Mouse (Mus musculus) ES-Bruce4 (cell line): ENCODE data around the gene Ruvbl1. TPM values are rescaled to one million over a fixed set of nuclear protein-coding genes. Genes with fewer than 3 reads are reported as not detected.

Experiments used
- H3K27ac ChIP-seq: 2 replicates; pipeline ENCODE4 v1.5.1; 2012; ENCODE audit warnings: low read length, inconsistent platforms; ENCODE audit not compliant: insufficient read depth
- H3K27me3 ChIP-seq: 2 replicates; pipeline ENCODE4 v1.6.1; 2012; ENCODE audit warnings: mild to moderate bottlenecking, low read length, inconsistent platforms; ENCODE audit not compliant: control insufficient read depth, poor library complexity, insufficient read depth, severe bottlenecking
- H3K36me3 ChIP-seq: 2 replicates; pipeline ENCODE4 v1.6.1; 2012; ENCODE audit warnings: inconsistent platforms, mild to moderate bottlenecking, low read length, moderate library complexity; ENCODE audit not compliant: control insufficient read depth, poor library complexity, insufficient read depth, severe bottlenecking
- H3K4me1 ChIP-seq: one replicate; pipeline ENCODE4 v1.8.1; 2011; ENCODE audit warnings: low read length; ENCODE audit not compliant: control insufficient read depth, insufficient read depth
- H3K4me3 ChIP-seq: 2 replicates; pipeline ENCODE4 v1.5.1; 2011; ENCODE audit warnings: low read depth, mild to moderate bottlenecking, low read length
- H3K9ac ChIP-seq: 2 replicates; pipeline ENCODE4 v1.6.1; 2012; ENCODE audit warnings: low read depth, mild to moderate bottlenecking, inconsistent platforms; ENCODE audit not compliant: poor library complexity, severe bottlenecking
- H3K9me3 ChIP-seq: replicated peaks from 2 replicates; pipeline ENCODE4 v1.6.1; 2012; ENCODE audit warnings: mild to moderate bottlenecking, low read length, inconsistent platforms; ENCODE audit not compliant: control insufficient read depth, poor library complexity, insufficient read depth, severe bottlenecking
- CTCF ChIP-seq: IDR thresholded peaks from one replicate; pipeline ENCODE4 v1.8.1; 2011; ENCODE audit warnings: low read depth, low read length
- EP300 ChIP-seq: IDR thresholded peaks from 2 replicates; pipeline ENCODE4 v1.6.1; 2011; ENCODE audit warnings: low read depth, low read length; ENCODE audit not compliant: insufficient read depth
- POLR2A ChIP-seq: IDR thresholded peaks from one replicate; pipeline ENCODE4 v1.8.1; 2011; ENCODE audit warnings: low read length; ENCODE audit not compliant: insufficient read depth
- polyA plus RNA-seq: library from polyadenylated mRNA; stranded (reverse); fragments of >200 nt; gene quantifications from 2 replicates; pipeline ENCODE4 v1.2.4, GENCODE M21; 2011; ENCODE audit warnings: low read depth; ENCODE audit not compliant: missing spikeins, insufficient read depth, insufficient read length

Ruvbl1 gene
- polyA plus RNA-seq, 1 experiment: 102 TPM

DNA sequence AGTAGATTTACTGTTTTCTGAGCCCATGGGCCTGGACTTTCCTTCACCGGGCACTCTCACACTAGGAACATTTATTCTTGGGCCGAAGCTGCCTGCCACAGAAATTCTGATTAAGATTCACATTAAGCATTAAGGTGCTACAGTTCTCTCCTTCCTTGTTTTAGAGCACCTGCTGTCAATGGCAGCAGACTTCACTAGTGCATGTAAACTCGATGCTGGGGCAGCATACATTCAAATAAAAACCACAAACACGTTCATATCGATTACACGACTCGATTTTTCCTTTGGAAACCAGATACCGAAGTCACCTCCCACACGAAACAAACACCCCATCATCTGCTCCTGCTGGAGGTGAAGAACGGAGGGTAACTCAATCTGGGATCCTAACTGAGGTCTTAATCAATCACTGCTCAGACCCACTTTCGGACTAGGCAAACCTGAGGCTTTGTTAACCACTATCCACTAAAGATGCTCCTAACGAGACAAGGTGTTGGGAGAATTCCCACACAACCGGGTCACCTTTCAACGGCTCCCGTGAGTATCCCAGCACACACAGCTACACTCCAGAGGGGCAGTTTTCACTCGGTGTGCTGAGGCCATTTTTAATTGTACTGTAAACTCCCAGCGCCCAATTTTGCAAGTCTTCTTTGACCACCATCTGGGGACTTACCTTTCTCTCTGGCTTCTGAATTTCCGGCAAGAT is 52.6 kb downstream of the Ruvbl1 start:
- Histone ChIP-seq H3K27ac (no peak overlapping the region), H3K4me1 (no peaks in the 10 kb centered on the region), H3K36me3 (peaks cover 27% of the 10 kb centered on the region), H3K27me3 (no peaks in the 10 kb centered on the region), H3K9me3 (no peaks in the 10 kb centered on the region), H3K4me3 (peak overlapping the region; percentile 68), H3K9ac (peak overlapping the region; percentile 80)
- TF ChIP-seq CTCF (no peak), POLR2A (no peak), EP300 (no peak)

DNA sequence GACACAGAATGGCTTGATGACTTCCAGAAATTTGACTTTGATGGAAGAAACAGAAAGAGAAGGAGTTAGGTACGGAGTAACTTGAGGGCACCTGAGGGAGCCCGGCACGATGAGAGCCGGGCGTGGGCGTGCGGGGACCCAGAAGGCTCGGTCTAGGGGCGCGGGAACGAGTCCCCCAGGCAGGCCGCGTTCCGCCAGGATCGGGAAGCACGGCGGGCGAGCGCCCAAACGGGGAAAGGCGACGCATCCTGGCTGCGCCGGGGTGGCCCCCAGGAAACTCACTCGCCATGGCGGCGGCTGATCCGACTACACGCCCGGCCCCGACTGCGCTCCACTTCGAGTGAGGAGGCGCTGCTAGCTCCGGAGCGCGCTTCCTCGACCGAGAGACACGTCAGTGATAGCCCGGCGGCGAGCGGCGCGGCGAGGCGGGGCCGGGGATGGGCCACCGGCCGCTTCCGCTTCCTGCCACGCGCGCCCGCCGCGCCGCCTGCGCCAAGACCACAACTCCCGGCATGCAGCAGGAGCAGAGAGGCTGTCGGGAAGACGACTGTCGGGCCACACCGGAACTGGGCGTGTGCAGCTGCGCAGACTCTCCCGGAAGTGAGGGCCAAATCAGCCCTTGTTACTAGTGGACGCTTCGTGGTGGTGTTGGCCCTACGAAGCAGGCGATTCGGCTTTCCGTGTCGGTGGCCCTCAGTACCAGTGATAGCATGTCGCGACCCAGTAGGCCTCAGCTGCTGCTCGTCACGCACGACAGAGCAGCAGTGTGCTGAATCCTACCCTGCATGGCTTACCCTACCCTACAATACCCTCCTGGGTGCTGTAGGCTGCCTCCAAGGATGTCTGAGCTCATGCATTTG is 53.4 kb downstream of the Ruvbl1 start, which contains the start of gene Sec61a1:
Gene Sec61a1 (minus strand): TSS at position 502 of the 860 bp plus-strand sequence.
- Histone ChIP-seq H3K27ac (0 out of 2 replicates have a peak within 1 kb of the TSS, but pooled peaks have one; percentile 5), H3K4me3 (peak within 1 kb of the TSS; percentile 77), H3K4me1 (no peaks in the 10 kb centered on the region), H3K9ac (peak within 1 kb of the TSS; percentile 80), H3K27me3 (no peaks in the 10 kb centered on the region), H3K9me3 (no peaks in the 10 kb centered on the region), H3K36me3 (peaks cover 19% of the 10 kb centered on the region)
- TF ChIP-seq CTCF (no peak), EP300 (no peak), POLR2A (no peak)

DNA sequence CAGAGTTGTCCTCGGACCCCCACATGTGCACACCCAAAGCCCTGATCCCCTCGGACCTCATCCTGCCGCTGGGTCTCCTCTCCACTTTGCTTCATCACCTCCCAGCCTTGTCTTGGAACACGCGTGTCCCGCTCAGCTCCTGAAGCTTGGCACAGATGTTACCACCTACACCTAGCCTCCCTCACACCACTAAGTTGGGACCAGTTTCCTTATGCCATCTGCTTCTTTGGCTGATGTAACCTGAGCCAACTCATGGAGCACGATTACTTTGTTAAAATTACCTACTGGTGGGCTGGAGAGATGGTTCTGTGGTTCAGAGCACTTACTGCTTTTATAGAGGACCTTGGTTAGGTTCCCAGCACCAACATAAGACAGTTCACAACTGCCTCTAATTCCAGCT is 56.6 kb downstream of the Ruvbl1 start:
- no peaks in the 10 kb centered on the region for H3K4me1 ChIP-seq
- TF ChIP-seq POLR2A (no peak), EP300 (no peak), CTCF (no peak)
- no peaks in the 10 kb centered on the region for H3K27me3 ChIP-seq
- H3K9ac ChIP-seq: no peak overlapping the region
- H3K27ac ChIP-seq: no peak overlapping the region
- no peaks in the 10 kb centered on the region for H3K9me3 ChIP-seq
- H3K4me3 ChIP-seq: no peak overlapping the region
- H3K36me3 ChIP-seq: no peaks in the 10 kb centered on the region

DNA sequence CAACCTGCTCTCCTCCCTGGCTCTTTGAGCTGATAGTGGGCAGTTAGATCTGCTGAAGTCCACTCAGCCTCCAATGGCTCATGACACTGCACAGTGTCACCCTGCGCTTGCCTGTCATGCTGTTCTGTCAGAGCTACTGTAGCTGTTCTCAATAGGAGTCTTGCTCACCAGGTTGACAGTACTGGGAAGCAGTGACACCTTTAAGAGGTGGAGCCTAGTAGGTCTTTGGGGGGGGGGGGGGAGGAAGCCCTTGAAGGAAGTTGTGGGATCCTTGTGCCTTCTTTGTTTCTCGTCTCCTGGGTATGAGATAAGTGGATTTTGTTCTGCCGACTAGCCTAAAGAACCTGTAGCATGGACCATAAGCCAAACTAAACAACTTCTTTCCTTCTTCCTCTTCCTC is 57.4 kb downstream of the Ruvbl1 start:
- Histone ChIP-seq H3K4me3 (no peak overlapping the region), H3K9me3 (no peaks in the 10 kb centered on the region), H3K4me1 (no peaks in the 10 kb centered on the region), H3K9ac (no peak overlapping the region), H3K27ac (no peak overlapping the region), H3K27me3 (no peaks in the 10 kb centered on the region), H3K36me3 (no peaks in the 10 kb centered on the region)
- no peak for TF ChIP-seq CTCF

DNA sequence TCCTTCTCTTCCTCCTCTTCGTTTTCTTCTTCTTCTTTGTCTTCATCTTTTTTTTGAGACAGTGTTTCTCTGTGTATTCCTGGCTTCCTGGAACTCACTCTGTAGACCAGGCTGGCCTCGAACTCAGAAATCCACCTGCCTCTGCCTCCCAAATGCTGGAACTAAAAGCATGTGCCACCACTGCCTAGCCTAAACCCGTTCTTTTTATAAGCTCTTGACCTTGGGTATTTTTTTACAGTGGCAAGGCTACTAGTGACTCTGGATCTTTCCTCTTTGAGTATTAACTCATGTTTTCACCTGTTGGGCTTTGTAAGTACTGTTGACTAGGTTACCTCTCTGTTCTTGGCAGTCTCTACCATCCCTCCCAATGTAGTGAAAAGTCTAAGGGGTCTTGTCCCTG is 57.8 kb downstream of the Ruvbl1 start:
- Histone ChIP-seq H3K9ac (no peak overlapping the region), H3K27ac (no peak overlapping the region), H3K9me3 (no peaks in the 10 kb centered on the region), H3K4me3 (no peak overlapping the region), H3K4me1 (no peaks in the 10 kb centered on the region), H3K36me3 (no peaks in the 10 kb centered on the region), H3K27me3 (no peaks in the 10 kb centered on the region)
- TF ChIP-seq CTCF: no peak
- no peak for TF ChIP-seq EP300
- TF ChIP-seq POLR2A: no peak

DNA sequence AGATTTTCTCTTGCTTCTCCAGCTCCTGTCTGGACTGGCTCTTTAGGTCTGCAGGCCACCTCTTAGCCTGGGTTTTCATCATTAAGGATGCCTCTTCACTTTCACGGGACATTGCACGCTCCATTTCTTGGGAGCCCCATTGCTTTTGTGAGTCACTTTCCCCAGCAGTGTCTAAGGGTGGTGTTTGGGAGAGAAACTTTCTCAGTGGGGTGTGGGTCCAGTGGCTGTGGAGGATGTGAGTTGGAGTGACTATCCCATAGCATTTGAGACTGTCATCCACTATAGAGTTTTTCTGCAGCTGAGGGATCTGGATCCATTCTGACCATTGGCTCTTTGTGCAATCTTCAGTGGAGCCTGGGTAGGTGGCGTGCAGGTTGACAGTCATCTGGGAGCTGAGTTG is 58.2 kb downstream of the Ruvbl1 start:
- no peaks in the 10 kb centered on the region for H3K4me1 ChIP-seq
- H3K27me3 ChIP-seq: no peaks in the 10 kb centered on the region

More for the DNA sequence above, 58.2 kb downstream of the Ruvbl1 start:
- TF ChIP-seq POLR2A (no peak), CTCF (no peak), EP300 (no peak)
- no peak overlapping the region for H3K27ac ChIP-seq
- H3K9me3 ChIP-seq: no peaks in the 10 kb centered on the region
- no peak overlapping the region for H3K9ac ChIP-seq
- no peak overlapping the region for H3K4me3 ChIP-seq
- no peaks in the 10 kb centered on the region for H3K36me3 ChIP-seq
